Mouse (Mus musculus) CD4-positive, CD25-positive, alpha-beta regulatory T cell, adult 4 months (primary cell): Measurements from ENCODE around the gene Krtap28-13. TPM values are rescaled to one million over a fixed set of nuclear protein-coding genes. Genes with fewer than 3 reads are reported as not detected.

Experiments
- ATAC-seq: one replicate; pipeline ENCODE4 v1.8.0; 2017
- polyA plus RNA-seq, 2 experiments: library from polyadenylated mRNA; unstranded; fragments of 100-300 nt; shearing (Covaris generic); gene quantifications; one replicate each; pipeline ENCODE4 v1.2.1; 2017

Krtap28-13 gene
- polyA plus RNA-seq, 2 experiments from 2014 or later = not detected

GRCm38 (mm10) chr1:83096935-83097334, 36.2 kb downstream of the Krtap28-13 start:
- no peak for ATAC-seq

GRCm38 (mm10) chr1:83099160-83099559, 38.4 kb downstream of the Krtap28-13 start:
- no peak for ATAC-seq

GRCm38 (mm10) chr1:83099580-83100137, 38.9 kb downstream of the Krtap28-13 start:
- ATAC-seq = no peak

GRCm38 (mm10) chr1:83101891-83102290, 41.2 kb downstream of the Krtap28-13 start:
- no peak for ATAC-seq

GRCm38 (mm10) chr1:83105464-83105863, 44.7 kb downstream of the Krtap28-13 start:
- ATAC-seq = no peak

- no peak for ATAC-seq
Measured at GRCm38 (mm10) chr1:83107410-83107978, 46.8 kb downstream of the Krtap28-13 start.

- ATAC-seq = no peak
Measured at GRCm38 (mm10) chr1:83110992-83111391, 50.3 kb downstream of the Krtap28-13 start.

Other genes starting within 250 kb of the Krtap28-13 start
- gene Agfg1, start 221.4 kb upstream of the Krtap28-13 start, polyA plus RNA-seq = 10 to 100 TPM; 18.8 to 32.8 TPM
- gene A030005L19Rik, start 147.6 kb upstream of the Krtap28-13 start, polyA plus RNA-seq = 1 to 10 TPM in 1 of 2 experiments, not detected in 1; 1.4 TPM
- not detected for gene A030014E15Rik, start 136.0 kb upstream of the Krtap28-13 start, polyA plus RNA-seq
- not detected for gene Gm6217, start 129.5 kb upstream of the Krtap28-13 start, polyA plus RNA-seq
- gene A030003K21Rik, start 117.5 kb upstream of the Krtap28-13 start, polyA plus RNA-seq = not detected
- not detected for gene Gm7544, start 104.9 kb upstream of the Krtap28-13 start, polyA plus RNA-seq
- not detected for gene Gm47955, start 100.6 kb upstream of the Krtap28-13 start, polyA plus RNA-seq
- gene Gm47959, start 60.4 kb upstream of the Krtap28-13 start, polyA plus RNA-seq = not detected
- gene Slc19a3, start 22.5 kb upstream of the Krtap28-13 start, polyA plus RNA-seq = not detected
- gene Krtap28-10, start 18.4 kb upstream of the Krtap28-13 start, polyA plus RNA-seq = not detected
- not detected for gene Gm47969, start 16.0 kb upstream of the Krtap28-13 start, polyA plus RNA-seq
- not detected for gene A030005K14Rik, start 1.6 kb upstream of the Krtap28-13 start, polyA plus RNA-seq
- gene Ccl20, start 55.8 kb downstream of the Krtap28-13 start, polyA plus RNA-seq = 1 to 10 TPM; 2.7 to 3.7 TPM
- not detected for gene Daw1, start 98.8 kb downstream of the Krtap28-13 start, polyA plus RNA-seq